Mouse (Mus musculus) gastrocnemius, postnatal 14 days (tissue): ENCODE measurements around the gene Pnkd. TPM values are rescaled to one million over a fixed set of nuclear protein-coding genes. Genes with fewer than 3 reads are reported as not detected.

ENCODE experiments used
- DNase-seq: peaks from one replicate; pipeline ENCODE4 v3.0.0; 2021; ENCODE audit warnings: mixed read lengths
- intact Hi-C: fragments of 180-260 bp; cut with DNase I; formaldehyde crosslinking; loops from one replicate; pipeline ENCODE4 v1.15.1; 2025; ENCODE audit warnings: low total_unique reads
- total RNA-seq, 2 experiments: library from RNA; stranded (reverse); gene quantifications; 2 replicates each; pipeline ENCODE4 v1.2.3; 2021

The Pnkd gene
- total RNA-seq, 2 experiments from 2014 or later, result 59.8 to 72.1 TPM

- no peak for DNase-seq
- intact Hi-C loops, result no loop called here
These were observed 90.8 kb downstream of the Pnkd start for GRCm38 (mm10) chr1:74375561-74375960.

GRCm38 (mm10) chr1:74376396-74376795, 91.7 kb downstream of the Pnkd start:
- intact Hi-C loops, result no loop called here
- DNase-seq, result peak; percentile 63

- DNase-seq, result no peak
- intact Hi-C loops, result no loop called here
These were observed 94.4 kb downstream of the Pnkd start for GRCm38 (mm10) chr1:74379058-74379504.

GRCm38 (mm10) chr1:74380484-74380883, 95.8 kb downstream of the Pnkd start:
- no peak for DNase-seq
- intact Hi-C loops, result no loop called here

- DNase-seq, result no peak
- intact Hi-C loops, result no loop called here
These were observed 96.9 kb downstream of the Pnkd start for GRCm38 (mm10) chr1:74381588-74382021.

GRCm38 (mm10) chr1:74383385-74383784, 98.7 kb downstream of the Pnkd start:
- DNase-seq, result no peak
- intact Hi-C loops, result no loop called here

GRCm38 (mm10) chr1:74384525-74384924, 99.8 kb downstream of the Pnkd start:
- intact Hi-C loops, result no loop called here
- no peak for DNase-seq

GRCm38 (mm10) chr1:74385064-74385463, 100.3 kb downstream of the Pnkd start:
- no peak for DNase-seq
- intact Hi-C loops, result no loop called here

GRCm38 (mm10) chr1:74385531-74385930, 100.8 kb downstream of the Pnkd start:
- intact Hi-C loops, result no loop called here
- no peak for DNase-seq

- DNase-seq, result no peak
- intact Hi-C loops, result no loop called here
These were observed 101.6 kb downstream of the Pnkd start for GRCm38 (mm10) chr1:74386363-74386713.

- peak; percentile 93 for DNase-seq
- intact Hi-C loops, result no loop called here
These were observed 102.1 kb downstream of the Pnkd start for GRCm38 (mm10) chr1:74386714-74387385.

- intact Hi-C loops, result no loop called here
- DNase-seq, result no peak
These were observed 102.8 kb downstream of the Pnkd start for GRCm38 (mm10) chr1:74387386-74387988.

GRCm38 (mm10) chr1:74388398-74388920, 103.7 kb downstream of the Pnkd start:
- DNase-seq, result no peak
- intact Hi-C loops, result no loop called here

GRCm38 (mm10) chr1:74389831-74390286, 105.1 kb downstream of the Pnkd start:
- no peak for DNase-seq
- intact Hi-C loops, result no loop called here

GRCm38 (mm10) chr1:74390287-74390906, 105.7 kb downstream of the Pnkd start:
- intact Hi-C loops, result no loop called here
- peak; percentile 72 for DNase-seq

GRCm38 (mm10) chr1:74390924-74391748, 106.4 kb downstream of the Pnkd start, which contains the start of gene Ctdsp1:
Ctdsp1 (plus strand) TSS chr1:74391509.
- intact Hi-C loops, result no loop called here
- DNase-seq, result peak; percentile 99

- peak; percentile 84 for DNase-seq
- intact Hi-C loops, result no loop called here
These were observed 107.2 kb downstream of the Pnkd start for GRCm38 (mm10) chr1:74391844-74392441.

GRCm38 (mm10) chr1:74392446-74392994, 107.8 kb downstream of the Pnkd start:
- no peak for DNase-seq
- intact Hi-C loops, result no loop called here

GRCm38 (mm10) chr1:74393010-74393409, 108.3 kb downstream of the Pnkd start:
- intact Hi-C loops, result no loop called here
- no peak for DNase-seq
